Mouse (Mus musculus) embryonic facial prominence, embryonic 15.5 days (tissue): ENCODE results near the gene Entpd5. TPM values are rescaled to one million over a fixed set of nuclear protein-coding genes. Genes with fewer than 3 reads are reported as not detected.

Experiments used
- polyA plus RNA-seq: library from polyadenylated mRNA; unstranded; fragments of >200 nt; fragmentation: Nextera tagmentation; extraction: Ambion mirVana; gene quantifications from 2 replicates; pipeline ENCODE4 v1.2.1, GENCODE M21; 2015

Gene Entpd5
- polyA plus RNA-seq, 1 experiment from 2014 or later: 24.1 TPM

Other genes starting within 250 kb of the Entpd5 start
- gene Elmsan1, start 190.1 kb downstream of the Entpd5 start, polyA plus RNA-seq: 15.4 and 15.9 TPM in 2 replicates
- gene Ptgr2, start 123.8 kb downstream of the Entpd5 start, polyA plus RNA-seq: 16.8 and 17.0 TPM in 2 replicates
- 80.1 and 81.7 TPM in 2 replicates for gene Zfp410, start 92.2 kb downstream of the Entpd5 start, polyA plus RNA-seq
- 41.4 and 42.6 TPM in 2 replicates for gene Coq6, start 47.4 kb downstream of the Entpd5 start, polyA plus RNA-seq
- gene Fam161b, start 47.2 kb downstream of the Entpd5 start, polyA plus RNA-seq: 4.4 and 5.8 TPM in 2 replicates
- gene Bbof1, start within 50 bp of the Entpd5 start, polyA plus RNA-seq: 4.1 and 5.4 TPM in 2 replicates
- 23.5 and 23.8 TPM in 2 replicates for gene Rnf113a2, start 8.2 kb upstream of the Entpd5 start, polyA plus RNA-seq
- 31.9 and 36.1 TPM in 2 replicates for gene Aldh6a1, start 42.0 kb upstream of the Entpd5 start, polyA plus RNA-seq
- gene Lin52, start 42.4 kb upstream of the Entpd5 start, polyA plus RNA-seq: 19.6 and 21.1 TPM in 2 replicates
- 0.07 and 0.28 TPM in 2 replicates for gene Vsx2, start 160.7 kb upstream of the Entpd5 start, polyA plus RNA-seq
- 13.4 and 17.0 TPM in 2 replicates for gene Abcd4, start 208.4 kb upstream of the Entpd5 start, polyA plus RNA-seq
- 0.05 and 0.13 TPM in 2 replicates for gene Vrtn, start 232.0 kb upstream of the Entpd5 start, polyA plus RNA-seq